Mouse (Mus musculus): ENCODE results near the gene Ppm1d. TPM values are rescaled to one million over a fixed set of nuclear protein-coding genes. Genes with fewer than 3 reads are reported as not detected.

Gene Ppm1d
- total RNA-seq, 2 experiments from 2014 or later = 5.6 to 6.5 TPM

DNA sequence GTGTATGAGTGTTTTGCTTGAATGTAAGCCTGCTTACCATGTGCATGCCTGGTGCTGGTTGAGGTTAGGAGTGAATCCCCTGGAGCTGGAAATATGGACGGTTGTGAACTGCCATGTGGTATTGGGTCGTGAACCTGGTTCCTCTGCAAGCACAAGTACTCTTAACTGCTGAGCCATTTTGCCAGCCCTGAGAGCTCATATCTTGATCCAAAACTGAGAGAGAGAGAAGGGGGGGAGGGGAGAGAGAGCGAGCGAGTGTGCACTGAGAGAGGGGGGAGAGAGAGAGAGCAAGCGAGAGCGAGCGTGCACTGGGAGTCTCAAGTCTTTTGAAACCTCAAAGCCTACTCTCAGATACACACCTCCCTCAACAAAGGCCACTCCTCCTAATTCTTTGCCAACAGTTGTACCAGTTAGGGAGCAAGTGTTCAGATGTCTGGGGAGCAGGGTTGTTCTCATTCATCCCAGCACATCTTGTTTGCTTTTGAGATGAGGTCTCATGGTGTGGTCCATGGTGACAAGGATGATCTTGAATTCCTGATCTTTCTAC lies 29.1 kb downstream of the Ppm1d start:
- intact Hi-C loops (cut with DNase I) = no loop called here
- no peak for TF ChIP-seq CTCF (IDR thresholded peaks at IDR 0.05)
- no peak for DNase-seq
- H3K27ac ChIP-seq = no peak overlapping the region
- H3K4me3 ChIP-seq = no peak overlapping the region

DNA sequence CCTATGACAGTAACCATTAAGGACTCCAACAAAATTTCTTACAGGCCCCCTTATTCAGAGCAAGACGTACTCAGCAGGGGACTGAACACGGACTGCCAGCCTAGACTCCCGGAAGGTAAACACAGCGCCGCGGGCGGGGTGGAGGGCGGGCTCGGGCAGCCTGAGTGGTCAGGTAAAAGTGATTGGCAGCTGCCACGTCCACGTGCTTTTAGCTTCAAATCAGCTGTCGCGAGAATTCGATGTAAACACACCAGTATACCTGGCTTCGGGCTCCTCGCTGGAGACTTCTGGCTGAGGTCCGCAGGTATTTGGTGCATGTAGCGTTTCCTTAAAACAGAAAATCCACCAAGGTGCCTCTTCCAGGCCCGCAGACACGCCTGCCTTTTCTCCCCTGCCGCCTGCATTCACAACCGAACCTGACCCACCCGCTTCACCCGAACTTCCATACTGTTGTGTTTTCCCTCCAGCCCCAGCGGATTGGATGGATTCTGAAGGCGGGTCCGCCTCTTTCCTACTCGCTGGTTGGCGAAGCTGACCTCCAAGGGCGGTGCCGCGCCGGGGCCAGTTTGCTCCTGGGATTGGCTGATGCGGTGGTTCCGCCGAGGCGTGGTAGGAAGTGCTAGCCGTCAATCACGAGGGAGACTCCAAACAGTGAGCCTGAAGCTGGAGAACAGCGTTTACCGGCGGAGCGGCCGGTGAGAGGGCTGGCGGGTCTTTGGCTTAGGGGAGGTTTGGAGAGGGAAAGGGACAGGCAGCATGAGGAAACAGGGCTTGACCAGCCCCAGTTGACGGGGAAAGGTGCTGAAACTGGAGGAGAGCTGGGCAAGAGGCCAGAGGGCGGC lies 41.7 kb downstream of the Ppm1d start, which contains the start of gene Bcas3:
Gene Bcas3 (plus strand): TSS at position 629 of the 842 bp plus-strand sequence.
- peak; percentile 99 for DNase-seq
- intact Hi-C loops (cut with DNase I) = loop anchor here (2.0 kb wide), 1 partner anchor 42 kb away; the partner anchor contains the start of gene Ppm1d
- no peak for TF ChIP-seq CTCF (IDR thresholded peaks at IDR 0.05)
- Histone ChIP-seq H3K4me3 (peak within 1 kb of the TSS; percentile 83), H3K27ac (peak within 1 kb of the TSS; percentile 98)

DNA sequence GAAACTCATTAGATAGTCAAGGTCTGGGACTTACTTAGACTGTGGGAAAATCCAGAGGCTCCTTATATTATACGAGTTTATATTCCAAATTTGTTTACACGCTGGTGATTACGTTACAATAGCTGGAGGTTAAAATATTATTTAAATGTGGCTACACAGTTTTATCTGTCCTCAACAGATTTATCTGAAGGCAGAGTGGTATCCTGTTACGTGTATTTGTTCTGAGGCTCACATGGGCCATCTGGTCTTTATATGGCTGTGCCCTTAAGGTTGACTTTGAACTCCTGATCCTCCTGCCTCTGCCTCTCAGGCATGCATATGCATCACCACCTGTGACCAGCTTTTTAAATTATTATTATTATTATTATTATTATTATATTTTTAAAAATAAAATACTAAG lies 42.8 kb downstream of the Ppm1d start:
- no peak for TF ChIP-seq CTCF (IDR thresholded peaks at IDR 0.05)
- H3K27ac ChIP-seq = peak overlapping the region; percentile 98
- intact Hi-C loops (cut with DNase I) = loop anchor here (2.0 kb wide), 1 partner anchor 43 kb away; the partner anchor contains the start of gene Ppm1d
- DNase-seq = no peak
- H3K4me3 ChIP-seq = peak overlapping the region; percentile 83

DNA sequence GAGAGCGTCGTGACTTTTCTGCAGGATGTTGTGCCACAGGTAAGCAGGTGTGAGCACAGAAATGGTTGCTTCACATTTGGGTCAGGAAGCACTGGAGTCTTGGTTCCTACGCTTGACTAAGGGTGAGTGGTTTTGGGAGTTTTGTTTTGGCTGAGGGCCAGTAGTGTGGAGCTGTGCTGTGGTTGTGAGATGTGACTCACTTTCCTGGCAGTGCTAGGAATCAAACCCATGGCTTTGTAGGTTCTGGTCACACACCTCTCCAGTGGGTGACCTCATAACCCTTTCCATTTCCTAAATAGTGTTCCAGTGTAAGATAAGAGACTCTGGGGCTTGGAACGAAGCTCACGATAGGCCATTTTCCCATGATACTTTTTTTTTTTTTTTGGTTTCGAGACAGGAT lies 48.6 kb downstream of the Ppm1d start:
- intact Hi-C loops (cut with DNase I) = no loop called here
- Histone ChIP-seq H3K27ac (no peak overlapping the region), H3K4me3 (no peak overlapping the region)
- no peak for DNase-seq
- no peak for TF ChIP-seq CTCF (IDR thresholded peaks at IDR 0.05)

DNA sequence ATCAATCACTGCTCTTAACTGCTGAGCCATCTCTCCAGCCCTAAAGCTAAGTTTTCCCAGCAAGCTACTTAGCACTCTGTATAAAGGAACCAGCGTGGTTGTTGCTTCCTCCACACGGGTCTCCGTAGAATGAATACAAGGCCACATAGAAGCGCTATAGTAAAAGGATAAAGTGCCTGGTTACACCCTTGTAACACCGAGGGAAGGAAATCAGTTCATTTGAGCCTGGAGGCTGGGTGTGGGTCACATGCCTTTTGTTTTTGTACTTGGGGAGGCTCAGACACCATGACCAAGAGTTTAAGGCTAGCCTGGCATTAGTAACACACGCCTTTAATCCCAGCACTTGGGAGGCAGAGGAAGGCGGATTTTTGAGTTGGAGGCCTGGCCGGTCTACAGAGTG lies 50.6 kb downstream of the Ppm1d start:
- no peak overlapping the region for H3K27ac ChIP-seq
- intact Hi-C loops (cut with DNase I) = no loop called here
- no peak overlapping the region for H3K4me3 ChIP-seq
- TF ChIP-seq CTCF (IDR thresholded peaks at IDR 0.05) = no peak
- no peak for DNase-seq

DNA sequence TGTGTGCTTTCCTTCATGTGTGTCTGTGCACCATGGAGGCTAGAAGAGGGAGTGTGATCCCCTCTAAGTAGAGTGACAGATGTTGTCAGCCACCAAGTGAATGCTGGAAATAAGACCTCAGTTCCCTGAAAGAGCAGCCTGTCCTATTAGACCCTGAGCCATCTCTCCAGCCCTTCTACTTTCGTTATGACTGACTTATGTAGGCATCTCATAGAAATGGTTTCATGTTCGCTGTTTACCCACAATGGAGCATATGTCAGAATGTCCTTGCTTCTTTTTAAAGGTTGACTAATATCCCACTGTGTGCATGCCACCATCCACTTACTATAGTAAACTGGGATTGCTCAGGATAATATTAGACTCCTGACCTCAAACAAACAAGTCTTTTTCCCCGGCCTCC lies 55.1 kb downstream of the Ppm1d start:
- H3K27ac ChIP-seq = no peak overlapping the region
- no peak for TF ChIP-seq CTCF (IDR thresholded peaks at IDR 0.05)

DNA sequence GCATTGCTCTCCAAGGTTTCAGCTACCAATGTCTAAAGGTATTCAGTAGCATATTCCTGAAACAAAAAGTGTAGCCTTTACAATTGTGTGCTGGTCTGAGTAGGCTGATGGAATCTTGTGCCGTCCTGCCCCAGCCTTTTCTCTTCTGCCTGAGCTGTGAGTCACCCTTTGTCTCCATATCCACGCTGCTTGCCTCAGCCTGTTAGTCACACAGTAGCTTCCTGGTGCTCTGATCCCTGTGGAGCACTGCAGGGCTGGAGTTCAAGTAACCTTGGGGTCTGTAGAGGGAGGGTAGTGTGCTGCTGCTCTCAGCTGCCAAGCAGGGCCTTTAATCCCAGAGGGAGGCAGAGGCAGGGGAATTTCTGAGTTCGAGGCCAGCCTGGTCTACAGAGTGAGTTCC lies 56.8 kb downstream of the Ppm1d start:
- no peak overlapping the region for H3K4me3 ChIP-seq
- DNase-seq = no peak
- TF ChIP-seq CTCF (IDR thresholded peaks at IDR 0.05) = no peak
- no peak overlapping the region for H3K27ac ChIP-seq
- intact Hi-C loops (cut with DNase I) = no loop called here

More for the DNA sequence above, 55.1 kb downstream of the Ppm1d start:
- intact Hi-C loops (cut with DNase I) = no loop called here
- DNase-seq = no peak
- no peak overlapping the region for H3K4me3 ChIP-seq

DNA sequence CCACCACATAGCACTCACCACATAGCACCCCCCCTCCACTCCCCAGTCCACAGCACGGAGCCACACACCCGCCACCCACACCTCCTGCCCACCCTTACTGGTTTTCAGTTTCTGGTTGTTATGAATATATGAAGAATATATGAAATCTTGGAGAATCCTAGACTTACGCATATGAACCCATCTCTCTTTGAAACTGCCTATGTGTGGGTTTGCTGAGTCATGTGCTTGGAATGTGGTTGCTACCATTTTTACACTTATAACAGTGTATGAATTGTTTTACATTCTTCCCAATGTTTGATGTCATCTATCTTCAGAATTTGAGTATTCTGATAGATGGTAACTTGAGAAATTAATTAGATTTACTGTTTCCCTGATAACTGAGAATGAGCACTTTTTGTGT lies 68.0 kb downstream of the Ppm1d start:
- Histone ChIP-seq H3K27ac (no peak overlapping the region), H3K4me3 (no peak overlapping the region)
- TF ChIP-seq CTCF (IDR thresholded peaks at IDR 0.05) = no peak
- intact Hi-C loops (cut with DNase I) = no loop called here
- no peak for DNase-seq

DNA sequence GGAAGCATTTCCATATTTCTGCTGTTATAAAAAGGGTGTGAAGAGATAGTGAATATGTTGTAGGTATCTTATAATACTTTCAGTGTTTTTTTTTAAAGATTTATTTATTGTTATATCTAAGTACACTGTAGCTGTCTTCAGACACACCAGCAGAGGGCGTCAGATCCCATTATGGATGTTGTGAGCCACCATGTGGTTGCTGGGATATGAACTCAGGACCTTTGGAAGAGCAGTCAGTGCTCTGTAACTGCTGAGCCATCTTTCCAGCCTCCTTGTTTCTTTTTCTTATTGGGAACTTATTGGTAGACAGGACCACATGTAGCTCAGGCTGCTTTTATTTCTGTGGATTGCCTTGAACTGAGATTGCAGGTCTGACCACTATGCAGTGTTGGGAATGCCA lies 69.0 kb downstream of the Ppm1d start:
- TF ChIP-seq CTCF (IDR thresholded peaks at IDR 0.05) = no peak
- intact Hi-C loops (cut with DNase I) = loop anchor here (5.0 kb wide), 3 partner anchors 87 to 462 kb away; no protein-coding TSS in a partner anchor
- Histone ChIP-seq H3K4me3 (no peak overlapping the region), H3K27ac (no peak overlapping the region)
- DNase-seq = no peak

DNA sequence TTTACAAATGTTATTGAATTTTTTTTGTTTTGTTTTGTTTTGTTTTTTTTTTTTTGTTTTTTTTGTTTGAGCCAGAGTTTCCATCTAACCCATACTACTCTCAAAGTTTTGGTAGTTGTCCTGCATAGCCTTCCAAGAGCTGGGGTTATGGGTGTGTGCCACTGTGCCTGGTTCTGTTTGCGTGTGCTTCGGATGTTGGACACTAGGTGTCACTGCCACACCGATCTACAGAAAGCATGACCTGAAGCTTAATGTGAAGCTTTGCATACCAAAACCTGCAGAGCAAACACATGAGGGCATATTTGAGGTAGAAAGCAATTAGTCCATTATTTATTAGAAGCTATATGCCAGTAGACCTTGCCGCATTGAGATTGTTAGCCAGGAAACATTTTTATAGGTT lies 71.0 kb downstream of the Ppm1d start:
- H3K4me3 ChIP-seq = no peak overlapping the region
- intact Hi-C loops (cut with DNase I) = loop anchor here (5.0 kb wide), 3 partner anchors 85 to 460 kb away; no protein-coding TSS in a partner anchor
- peak; percentile 72 for DNase-seq
- no peak overlapping the region for H3K27ac ChIP-seq
- peak; percentile 94 for TF ChIP-seq CTCF (IDR thresholded peaks at IDR 0.05)

DNA sequence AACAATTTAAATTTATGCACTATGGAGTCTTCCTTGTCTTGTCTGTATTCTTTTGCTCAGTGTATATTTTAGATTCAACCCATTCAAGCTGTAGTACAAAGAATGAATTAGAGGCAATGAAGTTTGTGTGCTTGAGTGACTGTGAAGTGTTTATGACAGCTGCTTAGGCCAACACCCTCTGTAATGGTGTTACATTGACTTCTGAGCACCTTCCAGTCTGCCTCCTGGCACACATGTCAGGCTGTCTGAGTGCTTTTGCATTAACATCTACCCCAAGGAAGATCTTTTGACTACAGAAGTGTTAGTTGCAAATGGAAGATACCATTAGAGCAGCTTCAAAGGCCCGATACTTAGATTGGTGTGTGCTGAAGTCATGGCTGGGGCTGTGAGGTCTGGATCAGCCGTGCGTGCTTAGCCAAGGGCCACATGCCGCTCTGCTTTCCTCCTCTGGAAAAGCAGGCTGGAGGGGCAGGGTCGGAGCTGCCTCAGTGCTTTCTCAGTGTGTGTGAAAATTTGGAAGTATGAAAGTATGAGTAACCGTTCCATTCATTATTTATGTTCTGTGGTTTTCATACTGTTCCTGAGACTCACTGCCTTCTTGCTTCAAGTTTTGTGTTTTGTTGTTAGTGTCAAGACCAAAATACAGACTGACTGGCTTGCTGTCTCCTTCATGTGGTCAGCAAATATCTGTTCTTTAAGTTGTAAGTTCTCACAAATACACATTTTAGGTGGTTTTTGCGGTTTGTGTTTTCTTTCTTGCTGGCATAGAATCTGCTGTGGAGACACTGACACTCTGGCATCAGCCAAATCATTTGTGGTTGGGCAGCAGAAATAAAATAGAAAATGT lies 73.2 kb downstream of the Ppm1d start:
- intact Hi-C loops (cut with DNase I) = loop anchor here (5.0 kb wide), 3 partner anchors 83 to 458 kb away; no protein-coding TSS in a partner anchor
- no peak for TF ChIP-seq CTCF (IDR thresholded peaks at IDR 0.05)
- DNase-seq = no peak
- Histone ChIP-seq H3K27ac (no peak overlapping the region), H3K4me3 (no peak overlapping the region)

DNA sequence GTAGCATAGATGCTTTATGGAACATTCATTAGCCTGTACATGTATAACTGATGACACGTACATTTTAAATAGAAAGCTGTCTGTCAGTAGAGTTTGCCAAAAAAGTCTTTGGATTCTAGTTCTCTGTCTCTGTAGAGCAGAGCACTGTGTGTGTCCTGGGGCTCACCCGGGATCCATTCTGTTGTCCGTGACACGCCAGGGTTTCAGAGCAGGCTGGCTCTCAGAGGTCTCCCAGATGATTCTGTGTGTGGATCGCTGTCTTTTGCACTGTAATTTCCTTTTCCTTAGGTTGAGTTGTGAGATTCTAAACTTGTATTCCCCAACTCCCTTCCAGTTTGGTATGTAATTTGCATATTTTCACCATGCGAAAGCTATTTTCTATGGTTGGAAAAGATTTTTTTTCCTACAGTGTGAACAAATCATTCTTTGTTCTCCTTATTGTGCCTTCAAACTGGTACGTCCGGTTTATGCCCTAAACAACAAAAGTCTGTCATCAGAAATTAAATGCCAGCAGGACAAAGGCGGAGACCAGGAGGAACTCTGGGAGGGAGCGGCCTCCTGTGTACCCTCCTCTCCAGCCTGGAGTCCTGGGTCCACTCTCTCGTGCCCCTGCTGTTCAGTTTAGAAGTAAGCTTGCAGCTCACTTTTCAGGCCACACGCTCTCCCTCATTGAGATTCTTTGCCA lies 81.3 kb downstream of the Ppm1d start:
- Histone ChIP-seq H3K27ac (peak overlapping the region; percentile 48), H3K4me3 (peak overlapping the region; percentile 21; the same call in 1 of the 2 replicates)
- intact Hi-C loops (cut with DNase I) = no loop called here
- no peak for DNase-seq
- no peak for TF ChIP-seq CTCF (IDR thresholded peaks at IDR 0.05)
